Mouse (Mus musculus): ENCODE results near the gene Zranb3. TPM values are rescaled to one million over a fixed set of nuclear protein-coding genes. Genes with fewer than 3 reads are reported as not detected.

Zranb3 gene
- polyA plus RNA-seq, 1 experiment from 2014 or later = 15.8 TPM

Other genes with a start within 250 kb of the Zranb3 start
- 0.02 and 0.05 TPM in 2 replicates for gene Map3k19, start 248.0 kb downstream of the Zranb3 start, polyA plus RNA-seq (2016; fragmentation: Nextera tagmentation; extraction: Ambion mirVana)
- 17.5 and 17.9 TPM in 2 replicates for gene Rab3gap1, start 234.3 kb downstream of the Zranb3 start, polyA plus RNA-seq (2016; fragmentation: Nextera tagmentation; extraction: Ambion mirVana)
- 81.0 and 83.9 TPM in 2 replicates for gene R3hdm1, start 254 bp upstream of the Zranb3 start, polyA plus RNA-seq (2016; fragmentation: Nextera tagmentation; extraction: Ambion mirVana)
- 56.8 and 57.0 TPM in 2 replicates for gene Ubxn4, start 140.9 kb upstream of the Zranb3 start, polyA plus RNA-seq (2016; fragmentation: Nextera tagmentation; extraction: Ambion mirVana)
- gene Lct, start 225.3 kb upstream of the Zranb3 start, polyA plus RNA-seq (2016; fragmentation: Nextera tagmentation; extraction: Ambion mirVana) = 0.31 and 0.55 TPM in 2 replicates

All from embryonic facial prominence, embryonic 10.5 days (tissue).